Mouse (Mus musculus) large intestine, adult 2 months (tissue): ENCODE data around the gene Hoxc5. TPM values are rescaled to one million over a fixed set of nuclear protein-coding genes. Genes with fewer than 3 reads are reported as not detected.
A peak's percentile ranks its signal among the peaks of the same experiment; 100 is the strongest.

Experiments
- DNase-seq: peaks from one replicate; pipeline ENCODE4 v3.0.0-alpha.2; 2012; ENCODE audit warnings: low read depth, low spot score
- WGBS: fragments of 180-500 bp; shearing (Covaris S2); methylation state at CpG from one replicate; pipeline ENCODE4 v1.1.7; 2018; 5-methylcytosine and 5-hydroxymethylcytosine counted together
- polyA plus RNA-seq: library from polyadenylated mRNA; depleted of rRNA; stranded (reverse); fragments of >200 nt; gene quantifications from 2 replicates; pipeline ENCODE4 v1.2.3, GENCODE M21; 2012

The Hoxc5 gene
- polyA plus RNA-seq, 1 experiment, result 1.5 TPM

GRCm38 (mm10) chr15:102983716-102984115 lies 16.5 kb downstream of the Hoxc5 start:
- WGBS, result 19% methylated on average over 12 of the region's 12 CpGs
- no peak for DNase-seq

- DNase-seq, result no peak
- 31% methylated on average over 10 of the region's 10 CpGs for WGBS
Measured at GRCm38 (mm10) chr15:102984521-102984920, 17.3 kb downstream of the Hoxc5 start.

- 48% methylated on average over 3 of the region's 3 CpGs for WGBS
- no peak for DNase-seq
Measured at GRCm38 (mm10) chr15:102984925-102985324, 17.7 kb downstream of the Hoxc5 start.

GRCm38 (mm10) chr15:102987124-102987833 lies 20.0 kb downstream of the Hoxc5 start:
- DNase-seq, result peak; percentile 72
- 7% methylated on average over 21 of the region's 21 CpGs for whole genome bisulfite sequencing

GRCm38 (mm10) chr15:102988078-102988477 lies 20.8 kb downstream of the Hoxc5 start:
- 28% methylated on average over 5 of the region's 5 CpGs for WGBS

GRCm38 (mm10) chr15:102990461-102991397 lies 23.5 kb downstream of the Hoxc5 start, which contains the start of gene Hoxc8:
TSS of gene Hoxc8 (plus strand) at chr15:102990607.
- no peak for DNase-seq
- 7% methylated on average over 69 of the region's 69 CpGs for WGBS

More at GRCm38 (mm10) chr15:102988078-102988477, 20.8 kb downstream of the Hoxc5 start:
- DNase-seq, result no peak

GRCm38 (mm10) chr15:102991782-102992181 lies 24.5 kb downstream of the Hoxc5 start:
- WGBS, result 11% methylated on average over 7 of the region's 7 CpGs
- DNase-seq, result no peak

- 15% methylated on average over 11 of the region's 11 CpGs for WGBS
- no peak for DNase-seq
Measured at GRCm38 (mm10) chr15:102992206-102992605, 25.0 kb downstream of the Hoxc5 start.

GRCm38 (mm10) chr15:102992863-102993262 lies 25.6 kb downstream of the Hoxc5 start:
- no peak for DNase-seq
- WGBS, result 15% methylated on average over 3 of the region's 3 CpGs

GRCm38 (mm10) chr15:102996548-102996947 lies 29.3 kb downstream of the Hoxc5 start:
- no peak for DNase-seq
- 10% methylated on average over 9 of the region's 9 CpGs for WGBS

GRCm38 (mm10) chr15:102997431-102997830 lies 30.2 kb downstream of the Hoxc5 start:
- no peak for DNase-seq
- WGBS, result 12% methylated on average over 3 of the region's 3 CpGs

- DNase-seq, result no peak
Measured at GRCm38 (mm10) chr15:102997939-102998355, 30.7 kb downstream of the Hoxc5 start, which contains the start of gene Hoxc6. TSS of gene Hoxc6 (plus strand) at chr15:102998257.

GRCm38 (mm10) chr15:102998608-102999182 lies 31.5 kb downstream of the Hoxc5 start:
- DNase-seq, result no peak
- WGBS, result 3% methylated on average over 19 of the region's 19 CpGs

More at GRCm38 (mm10) chr15:102997939-102998355, 30.7 kb downstream of the Hoxc5 start, which contains the start of gene Hoxc6:
- 2% methylated on average over 19 of the region's 19 CpGs for WGBS

GRCm38 (mm10) chr15:102999183-102999831 lies 32.1 kb downstream of the Hoxc5 start:
- no peak for DNase-seq

GRCm38 (mm10) chr15:102999955-103000354 lies 32.7 kb downstream of the Hoxc5 start:
- WGBS, result 12% methylated on average over 11 of the region's 11 CpGs
- no peak for DNase-seq

More at GRCm38 (mm10) chr15:102999183-102999831, 32.1 kb downstream of the Hoxc5 start:
- WGBS, result 4% methylated on average over 33 of the region's 33 CpGs

GRCm38 (mm10) chr15:103000501-103000901 lies 33.3 kb downstream of the Hoxc5 start:
- no peak for DNase-seq
- 14% methylated on average over 24 of the region's 24 CpGs for WGBS

- no peak for DNase-seq
Measured at GRCm38 (mm10) chr15:103001370-103001769, 34.1 kb downstream of the Hoxc5 start.

GRCm38 (mm10) chr15:103002156-103002555 lies 34.9 kb downstream of the Hoxc5 start:
- no peak for DNase-seq
- 34% methylated on average over 4 of the region's 4 CpGs for WGBS

More at GRCm38 (mm10) chr15:103001370-103001769, 34.1 kb downstream of the Hoxc5 start:
- 70% methylated on average over 2 of the region's 2 CpGs for WGBS

- 20% methylated on average over 13 of the region's 13 CpGs for WGBS
- no peak for DNase-seq
Measured at GRCm38 (mm10) chr15:103002821-103003448, 35.7 kb downstream of the Hoxc5 start.
